Mouse (Mus musculus) heart, postnatal 0 days (tissue): ENCODE measurements around the gene Ciita. TPM values are rescaled to one million over a fixed set of nuclear protein-coding genes. Genes with fewer than 3 reads are reported as not detected.

ENCODE experiments used
- ATAC-seq: fragments of 200-750 bp; cut with Nextera tagmentation; 2 replicates; pipeline ENCODE4 v1.8.0; 2017; ENCODE audit warnings: low read depth, moderate number of reproducible peaks, moderate library complexity; ENCODE audit not compliant: insufficient read depth
- DNase-seq: peaks from one replicate; pipeline ENCODE4 v3.0.0-alpha.2; 2016; ENCODE audit warnings: low spot score
- H3K27ac ChIP-seq: fragments of 300-500 bp; sonication (generic); 2 replicates; pipeline ENCODE4 v1.5.1; 2014; ENCODE audit warnings: low read depth, mild to moderate bottlenecking
- H3K27me3 ChIP-seq: fragments of 300-500 bp; sonication (generic); 2 replicates; pipeline ENCODE4 v1.6.1; 2014; ENCODE audit warnings: low read length, mixed read lengths; ENCODE audit not compliant: control insufficient read depth, insufficient read depth
- H3K36me3 ChIP-seq: fragments of 300-500 bp; sonication (generic); replicated peaks from 2 replicates; pipeline ENCODE4 v1.6.1; 2014; ENCODE audit warnings: low read length, mixed read lengths; ENCODE audit not compliant: control insufficient read depth, insufficient read depth
- H3K4me1 ChIP-seq: fragments of 300-500 bp; sonication (generic); 2 replicates; pipeline ENCODE4 v1.6.1; 2014; ENCODE audit warnings: antibody characterized with exemption; ENCODE audit not compliant: control insufficient read depth, insufficient read depth
- H3K4me2 ChIP-seq: fragments of 300-500 bp; sonication (generic); 2 replicates; pipeline ENCODE4 v1.6.1; 2014; ENCODE audit warnings: low read depth, mild to moderate bottlenecking, low read length, moderate library complexity
- H3K4me3 ChIP-seq: fragments of 300-500 bp; sonication (generic); 2 replicates; pipeline ENCODE4 v1.5.1; 2014; ENCODE audit warnings: low read depth, low read length
- H3K9ac ChIP-seq: fragments of 300-500 bp; sonication (generic); replicated peaks from 2 replicates; pipeline ENCODE4 v1.6.1; 2014; ENCODE audit warnings: low read depth, low read length, mixed read lengths
- H3K9me3 ChIP-seq: fragments of 300-500 bp; sonication (generic); replicated peaks from 2 replicates; pipeline ENCODE4 v1.6.1; 2016; ENCODE audit warnings: low read length; ENCODE audit not compliant: control insufficient read depth
- CTCF ChIP-seq: IDR thresholded peaks from 2 replicates; pipeline ENCODE4 v1.5.1; 2016; ENCODE audit warnings: antibody characterized with exemption, control low read depth, low read depth
- EP300 ChIP-seq: IDR thresholded peaks from 2 replicates; pipeline ENCODE4 v1.6.1; 2016; ENCODE audit warnings: antibody characterized with exemption, low read depth
- WGBS: fragments of 180-500 bp; shearing (Covaris S2); extraction: QIAGEN DNeasy Blood & Tissue Kit; methylation state at CpG from one replicate; pipeline ENCODE4 v1.1.7; 2014; 5-methylcytosine and 5-hydroxymethylcytosine counted together
- polyA plus RNA-seq: library from polyadenylated mRNA; unstranded; fragments of >200 nt; fragmentation: Nextera tagmentation; extraction: Ambion mirVana; gene quantifications from 2 replicates; pipeline ENCODE4 v1.2.1, GENCODE M21; 2015
- total RNA-seq: library from RNA; depleted of rRNA; stranded (reverse); fragments of >200 nt; gene quantifications from 2 replicates; pipeline ENCODE4 v1.2.3, GENCODE M21; 2014; ENCODE audit warnings: low replicate concordance

The Ciita gene
- total and polyA plus RNA-seq, 2 experiments from 2014 or later = 0.08 TPM; not detected in 1

DNA sequence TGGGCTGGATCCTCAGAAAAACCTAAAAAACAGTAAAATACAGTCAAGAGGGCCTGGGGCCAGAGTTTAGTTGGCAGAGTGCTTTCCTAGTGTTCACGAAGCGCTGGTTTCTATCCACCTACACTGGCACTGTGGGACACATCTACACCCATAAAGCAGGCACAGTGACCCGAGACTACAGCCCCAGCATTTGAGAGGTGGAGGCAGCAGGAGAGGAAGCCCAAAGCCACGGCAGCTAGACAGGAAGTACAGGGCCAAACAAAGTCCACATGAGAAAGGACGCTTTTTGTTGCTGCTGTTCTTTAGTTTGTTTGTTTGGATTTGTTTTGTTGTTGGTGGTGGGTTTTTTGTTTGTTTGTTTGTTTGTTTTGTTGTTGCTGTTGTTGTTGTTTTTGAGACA lies 56.5 kb downstream of the Ciita start:
- 63% methylated on average over 5 of the region's 5 CpGs for WGBS
- TF ChIP-seq CTCF (no peak), EP300 (no peak)
- DNase-seq (no peak), ATAC-seq (no peak)
- H3K27me3 ChIP-seq = no peaks in the 10 kb centered on the region
- no peak overlapping the region for H3K4me2 ChIP-seq
- H3K9me3 ChIP-seq = no peaks in the 10 kb centered on the region
- H3K36me3 ChIP-seq = no peaks in the 10 kb centered on the region
- no peak overlapping the region for H3K9ac ChIP-seq
- peaks cover 32% of the 10 kb centered on the region for H3K4me1 ChIP-seq
- no peak overlapping the region for H3K4me3 ChIP-seq
- H3K27ac ChIP-seq = no peak overlapping the region

DNA sequence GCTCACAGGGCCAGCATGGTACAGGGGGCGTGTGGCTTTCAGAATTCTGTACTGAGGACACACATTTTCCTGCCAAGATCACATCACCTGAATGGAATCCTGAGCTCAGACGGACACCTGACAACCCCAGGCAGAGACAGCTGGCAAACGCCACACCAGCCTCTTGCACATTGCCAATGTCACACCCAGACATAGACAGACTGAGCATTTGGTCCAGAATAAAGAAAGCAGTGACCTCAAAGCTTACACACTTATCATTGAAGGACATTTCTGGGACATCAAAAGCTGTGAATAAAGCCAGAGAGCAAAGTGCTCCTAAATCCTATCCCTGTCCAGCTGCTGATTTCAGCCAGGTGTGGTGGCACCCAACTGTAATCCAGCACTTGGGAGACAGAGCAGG lies 57.1 kb downstream of the Ciita start:
- Histone ChIP-seq H3K4me2 (no peak overlapping the region), H3K27me3 (no peaks in the 10 kb centered on the region), H3K27ac (no peak overlapping the region), H3K4me3 (no peak overlapping the region), H3K4me1 (peaks cover 37% of the 10 kb centered on the region), H3K36me3 (no peaks in the 10 kb centered on the region), H3K9me3 (no peaks in the 10 kb centered on the region), H3K9ac (no peak overlapping the region)
- ATAC-seq (no peak; the same call in 1 of the 2 replicates), DNase-seq (no peak)
- 42% methylated on average over 3 of the region's 3 CpGs for WGBS
- no peak for TF ChIP-seq EP300
- TF ChIP-seq CTCF = no peak

DNA sequence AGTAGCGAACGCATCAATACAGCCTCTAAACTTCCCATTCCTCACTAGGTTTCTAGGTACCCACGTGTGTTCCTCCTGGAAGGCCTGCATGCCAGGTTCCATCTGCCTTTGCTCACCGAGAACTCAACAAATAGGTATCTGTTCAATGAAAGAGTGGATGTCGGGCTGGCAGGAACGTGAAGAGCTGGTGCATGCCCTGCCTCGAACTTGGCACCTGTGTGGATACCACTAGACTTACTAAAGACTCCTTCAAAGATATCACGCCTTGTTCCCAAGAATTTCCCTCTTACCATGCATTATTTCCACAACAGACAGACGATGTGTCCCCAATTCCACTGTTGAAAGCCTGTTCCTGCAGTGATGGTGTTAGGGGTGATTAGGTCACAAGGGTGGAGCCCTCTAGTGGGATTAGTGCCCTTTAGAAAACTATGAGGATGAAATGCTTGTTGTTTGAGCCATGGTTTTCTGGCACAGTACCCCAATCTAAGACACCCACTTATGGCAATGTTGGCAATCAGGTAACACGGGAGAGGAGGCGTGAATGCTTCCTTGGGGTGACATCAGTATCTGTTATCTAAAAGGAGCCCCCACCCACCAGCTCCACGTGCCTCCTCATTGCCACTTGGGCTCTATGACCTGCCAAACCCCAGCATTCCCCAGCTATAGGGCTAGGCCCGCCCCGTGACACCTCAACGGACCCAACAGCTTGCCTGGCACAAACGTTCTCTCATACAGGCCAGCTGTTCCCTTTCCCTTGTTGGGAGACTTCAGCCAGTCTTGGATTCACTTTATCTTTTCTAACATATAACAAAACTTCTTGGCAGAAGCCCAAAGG lies 61.1 kb downstream of the Ciita start:
- no peaks in the 10 kb centered on the region for H3K27me3 ChIP-seq
- ATAC-seq (no peak), DNase-seq (peak; percentile 19)
- H3K9ac ChIP-seq = peak overlapping the region; percentile 86; the same call in 1 of the 2 replicates
- H3K4me1 ChIP-seq = peaks cover 33% of the 10 kb centered on the region
- WGBS = 58% methylated on average over 16 of the region's 16 CpGs
- H3K36me3 ChIP-seq = no peaks in the 10 kb centered on the region
- H3K9me3 ChIP-seq = no peaks in the 10 kb centered on the region
- no peak for TF ChIP-seq EP300
- no peak for TF ChIP-seq CTCF
- H3K27ac ChIP-seq = peak overlapping the region; percentile 88
- peak overlapping the region; percentile 87 for H3K4me3 ChIP-seq
- H3K4me2 ChIP-seq = peak overlapping the region; percentile 96

DNA sequence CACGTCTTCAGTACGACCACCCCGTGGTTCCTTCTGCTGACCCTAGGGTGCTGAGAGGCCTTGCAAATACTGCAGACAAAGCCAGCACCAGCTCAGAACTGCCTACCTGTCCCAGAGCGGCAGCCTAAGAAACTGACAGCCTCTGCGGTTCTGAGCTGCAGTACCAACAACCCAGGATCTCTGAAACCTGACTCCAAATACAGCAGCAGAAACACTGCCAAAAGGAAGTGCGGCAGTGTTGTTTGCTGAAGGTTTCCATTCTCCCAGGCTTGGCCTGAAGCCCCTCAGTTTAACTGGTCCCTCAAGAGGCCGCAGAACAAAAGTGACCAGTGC lies 61.7 kb downstream of the Ciita start:
- Histone ChIP-seq H3K4me2 (peak overlapping the region; percentile 96), H3K4me1 (peaks cover 39% of the 10 kb centered on the region), H3K36me3 (no peaks in the 10 kb centered on the region), H3K4me3 (peak overlapping the region; percentile 87), H3K27ac (peak overlapping the region; percentile 88), H3K9me3 (no peaks in the 10 kb centered on the region), H3K27me3 (no peaks in the 10 kb centered on the region), H3K9ac (peak overlapping the region; percentile 86)
- TF ChIP-seq EP300 (no peak), CTCF (no peak)
- ATAC-seq = no peak
- 9% methylated on average over 7 of the region's 7 CpGs for WGBS
- DNase-seq = peak; percentile 29

DNA sequence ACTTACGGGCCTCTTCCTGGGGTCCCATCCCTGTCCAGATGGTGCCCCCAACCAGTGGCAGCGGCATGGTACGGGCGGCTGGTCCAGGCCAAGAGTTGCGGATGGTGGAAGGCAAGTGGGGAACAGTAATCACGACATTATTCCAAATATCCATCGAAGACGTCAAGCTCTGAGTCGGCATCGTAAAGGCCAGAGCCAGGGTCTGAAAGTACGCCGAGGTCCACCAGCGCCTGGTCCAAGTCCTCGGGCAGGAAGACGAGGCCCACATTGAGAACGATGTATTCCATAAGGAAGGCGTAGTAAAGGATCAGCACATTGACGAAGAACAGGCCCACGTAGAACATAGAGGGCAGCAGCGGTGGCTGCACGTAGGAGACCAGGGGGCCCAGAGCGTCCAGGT lies 62.4 kb downstream of the Ciita start:
- H3K4me1 ChIP-seq = peaks cover 36% of the 10 kb centered on the region
- WGBS = 2% methylated on average over 22 of the region's 22 CpGs
- DNase-seq = peak; percentile 24
- peak overlapping the region; percentile 87 for H3K4me3 ChIP-seq
- H3K4me2 ChIP-seq = peak overlapping the region; percentile 96
- no peaks in the 10 kb centered on the region for H3K36me3 ChIP-seq
- peak overlapping the region; percentile 86 for H3K9ac ChIP-seq
- TF ChIP-seq EP300 = no peak
- no peak for TF ChIP-seq CTCF
- H3K27me3 ChIP-seq = no peaks in the 10 kb centered on the region
- no peaks in the 10 kb centered on the region for H3K9me3 ChIP-seq
- ATAC-seq = peak; percentile 1
- peak overlapping the region; percentile 88 for H3K27ac ChIP-seq
